In the genomic region with DNA sequence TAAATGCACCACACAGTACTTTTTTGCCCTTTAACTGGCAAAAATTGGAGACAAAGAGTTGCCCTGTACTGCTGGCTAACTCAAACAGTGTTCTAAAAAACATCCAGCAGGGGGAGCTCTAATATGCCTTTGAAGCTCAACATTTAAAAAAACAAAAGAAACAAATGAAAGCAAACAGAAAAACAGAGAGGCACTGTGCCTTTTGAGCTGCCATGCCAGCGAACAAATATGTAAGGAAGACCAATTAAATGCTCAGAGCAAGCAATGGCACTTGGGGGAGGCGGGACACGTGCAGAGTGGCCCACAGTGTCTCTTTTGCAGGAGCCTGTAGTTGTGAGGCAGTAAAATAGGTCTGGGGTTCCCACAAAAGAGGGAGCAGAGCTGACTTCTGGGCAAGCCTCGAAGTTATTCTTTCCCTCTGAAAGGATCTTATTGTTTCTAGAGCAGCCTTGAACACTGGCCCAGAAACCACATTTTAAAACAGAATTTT, we compare ENCODE assay signal across 8 mouse cellular contexts. TPM values are rescaled to one million over a fixed set of nuclear protein-coding genes. Genes with fewer than 3 reads are reported as not detected.
DNase-seq lines count a peak whose midpoint lies in the region; ATAC-seq and TF ChIP-seq lines count a peak whose summit lies in the region.

No protein-coding gene starts in this region.

- peak overlapping the region; percentile 73 for H3K27ac ChIP-seq in hindbrain, postnatal 0 days

- H3K9me3 ChIP-seq in hindbrain, postnatal 0 days (ENCODE audit: low read length), result no peaks in the 10 kb centered on the region

- WGBS in hindbrain, postnatal 0 days, result 4% methylated on average over 4 of the region's 4 CpGs

- no peaks in the 10 kb centered on the region for H3K4me1 ChIP-seq in hindbrain, postnatal 0 days (ENCODE audit: insufficient read depth, low read length)

- H3K27me3 ChIP-seq in hindbrain, postnatal 0 days (ENCODE audit: insufficient read depth, low read length), result no peaks in the 10 kb centered on the region

- H3K9ac ChIP-seq in hindbrain, postnatal 0 days (replicated peaks; ENCODE audit: low read length), result no peak overlapping the region

- no peaks in the 10 kb centered on the region for H3K36me3 ChIP-seq in hindbrain, postnatal 0 days (ENCODE audit: insufficient read depth, low read length)

- peak overlapping the region; percentile 31; the same call in 1 of the 2 replicates for H3K4me2 ChIP-seq in hindbrain, postnatal 0 days (ENCODE audit: low read depth, low read length)

- DNase-seq in ovary, postnatal 14 days (ENCODE audit: low spot score), result peak; percentile 65
- no peak for DNase-seq in ovary, postnatal 10 days (ENCODE audit: low spot score)
- peak; percentile 60 to 70 for DNase-seq in cerebellum, postnatal 14 days
- DNase-seq in frontal cortex, postnatal 25 days (ENCODE audit: low spot score in 2 of 2), result peak; percentile 33 to 50
- DNase-seq in hindbrain, postnatal 0 days (ENCODE audit: low spot score), result peak; percentile 93
- DNase-seq in left cerebral cortex, adult 18-20 months (ENCODE audit: low spot score in 2 of 2), result peak; percentile 39 to 44
- peak; percentile 44 for DNase-seq in right cerebral cortex, postnatal 4 days

- ATAC-seq in hindbrain, postnatal 0 days, result peak; percentile 94
- ATAC-seq in megakaryocyte, adult 5-6 weeks (ENCODE audit: poor library complexity, severe bottlenecking), result peak; percentile 59

- peak; percentile 86 for TF ChIP-seq CTCF in hindbrain, postnatal 0 days (IDR thresholded peaks at IDR 0.05; ENCODE audit: low read depth)

- H3K4me3 ChIP-seq in hindbrain, postnatal 0 days (ENCODE audit: low read length), result no peak overlapping the region

RNA-seq across cellular contexts. Expression of a gene that starts 20.5 kb away (rescaled TPM):
- total RNA-seq in hindbrain, postnatal 0 days (2014; rRNA removed), result not detected in 2 replicates
- 0.19 and 0.35 TPM in 2 replicates for polyA plus RNA-seq in hindbrain, postnatal 0 days (2015; fragmentation: Nextera tagmentation; extraction: Ambion mirVana)
- not detected for total RNA-seq in left cerebral cortex, adult 18-20 months (2021)
- not detected in 2 replicates for total RNA-seq in megakaryocyte, adult 5-6 weeks (2015)
- not detected in 2 replicates for total RNA-seq in megakaryocyte, adult 5-6 weeks (2017)

RNA-seq across cellular contexts. Expression of a gene that starts 30.9 kb away (rescaled TPM):
- 8.4 and 12.6 TPM in 2 replicates for total RNA-seq in hindbrain, postnatal 0 days (2014; rRNA removed)
- 24.1 and 26.1 TPM in 2 replicates for polyA plus RNA-seq in hindbrain, postnatal 0 days (2015; fragmentation: Nextera tagmentation; extraction: Ambion mirVana)
- 10 to 100 TPM; 10.8 to 17.3 TPM for total RNA-seq in left cerebral cortex, adult 18-20 months (2021)
- 11.7 and 13.5 TPM in 2 replicates for total RNA-seq in megakaryocyte, adult 5-6 weeks (2015)
- 19.1 and 23.2 TPM in 2 replicates for total RNA-seq in megakaryocyte, adult 5-6 weeks (2017)
